Mouse (Mus musculus): ENCODE data around the gene Tmem53. TPM values are rescaled to one million over a fixed set of nuclear protein-coding genes. Genes with fewer than 3 reads are reported as not detected.

Tmem53 gene
- polyA plus RNA-seq, 1 experiment from 2014 or later: 6.7 TPM

- WGBS (ENCODE audit: insufficient replicate concordance): 74% methylated on average over 25 of the region's 25 CpGs
- no peak overlapping the region for H3K9ac ChIP-seq
Observed at GRCm38 (mm10) chr4:117267831-117268437, 16.2 kb downstream of the Tmem53 start.

GRCm38 (mm10) chr4:117270278-117270677 lies 18.5 kb downstream of the Tmem53 start:
- ATAC-seq (ENCODE audit: insufficient read depth): no peak
- no peak overlapping the region for H3K27ac ChIP-seq (replicated peaks)
- no peak overlapping the region for H3K4me3 ChIP-seq (replicated peaks)
- no peak overlapping the region for H3K9ac ChIP-seq
- H3K27me3 ChIP-seq: no peaks in the 10 kb centered on the region
- H3K9me3 ChIP-seq (replicated peaks): no peaks in the 10 kb centered on the region
- peaks cover 41% of the 10 kb centered on the region for H3K36me3 ChIP-seq (replicated peaks)
- 15% methylated on average over 6 of the region's 6 CpGs for WGBS (ENCODE audit: insufficient replicate concordance)
- H3K4me1 ChIP-seq (replicated peaks): no peaks in the 10 kb centered on the region
- H3K4me2 ChIP-seq: no peak overlapping the region

More at GRCm38 (mm10) chr4:117267831-117268437, 16.2 kb downstream of the Tmem53 start:
- no peak overlapping the region for H3K27ac ChIP-seq (replicated peaks)
- no peaks in the 10 kb centered on the region for H3K9me3 ChIP-seq (replicated peaks)
- no peak for ATAC-seq (ENCODE audit: insufficient read depth)
- H3K36me3 ChIP-seq (replicated peaks): peaks cover 18% of the 10 kb centered on the region
- no peaks in the 10 kb centered on the region for H3K27me3 ChIP-seq
- H3K4me3 ChIP-seq (replicated peaks): no peak overlapping the region
- H3K4me2 ChIP-seq: no peak overlapping the region
- H3K4me1 ChIP-seq (replicated peaks): no peaks in the 10 kb centered on the region

GRCm38 (mm10) chr4:117272459-117272858 lies 20.7 kb downstream of the Tmem53 start:
- no peak overlapping the region for H3K4me2 ChIP-seq
- H3K36me3 ChIP-seq (replicated peaks): peaks cover 63% of the 10 kb centered on the region
- ATAC-seq (ENCODE audit: insufficient read depth): no peak
- no peaks in the 10 kb centered on the region for H3K9me3 ChIP-seq (replicated peaks)
- 68% methylated on average over 12 of the region's 12 CpGs for WGBS (ENCODE audit: insufficient replicate concordance)
- H3K9ac ChIP-seq: no peak overlapping the region
- H3K4me3 ChIP-seq (replicated peaks): no peak overlapping the region
- no peak overlapping the region for H3K27ac ChIP-seq (replicated peaks)
- H3K27me3 ChIP-seq: no peaks in the 10 kb centered on the region
- no peaks in the 10 kb centered on the region for H3K4me1 ChIP-seq (replicated peaks)

GRCm38 (mm10) chr4:117274720-117275119 lies 23.0 kb downstream of the Tmem53 start:
- H3K4me1 ChIP-seq (replicated peaks): 0 out of 2 replicates have a peak, but pooled peaks cover 3% of the 10 kb centered on the region
- WGBS (ENCODE audit: insufficient replicate concordance): 88% methylated on average over 4 of the region's 4 CpGs
- H3K4me3 ChIP-seq (replicated peaks): no peak overlapping the region
- H3K9ac ChIP-seq: no peak overlapping the region
- H3K9me3 ChIP-seq (replicated peaks): no peaks in the 10 kb centered on the region
- no peak overlapping the region for H3K4me2 ChIP-seq
- no peak overlapping the region for H3K27ac ChIP-seq (replicated peaks)
- H3K27me3 ChIP-seq: no peaks in the 10 kb centered on the region
- no peak for ATAC-seq (ENCODE audit: insufficient read depth)
- H3K36me3 ChIP-seq (replicated peaks): peaks cover 84% of the 10 kb centered on the region

GRCm38 (mm10) chr4:117276281-117276711 lies 24.5 kb downstream of the Tmem53 start:
- no peaks in the 10 kb centered on the region for H3K9me3 ChIP-seq (replicated peaks)
- no peak overlapping the region for H3K27ac ChIP-seq (replicated peaks)
- no peak overlapping the region for H3K4me3 ChIP-seq (replicated peaks)
- ATAC-seq (ENCODE audit: insufficient read depth): no peak
- 0 out of 2 replicates have a peak, but pooled peaks cover 3% of the 10 kb centered on the region for H3K4me1 ChIP-seq (replicated peaks)
- WGBS (ENCODE audit: insufficient replicate concordance): 86% methylated on average over 17 of the region's 17 CpGs
- H3K4me2 ChIP-seq: no peak overlapping the region
- H3K36me3 ChIP-seq (replicated peaks): peaks cover 92% of the 10 kb centered on the region
- no peaks in the 10 kb centered on the region for H3K27me3 ChIP-seq
- H3K9ac ChIP-seq: no peak overlapping the region

- H3K27me3 ChIP-seq: no peaks in the 10 kb centered on the region
- H3K9ac ChIP-seq: no peak overlapping the region
- H3K36me3 ChIP-seq (replicated peaks): peaks cover 92% of the 10 kb centered on the region
- no peak overlapping the region for H3K4me3 ChIP-seq (replicated peaks)
- WGBS (ENCODE audit: insufficient replicate concordance): 87% methylated on average over 13 of the region's 13 CpGs
- H3K4me2 ChIP-seq: no peak overlapping the region
- ATAC-seq (ENCODE audit: insufficient read depth): no peak
- H3K27ac ChIP-seq (replicated peaks): no peak overlapping the region
- 0 out of 2 replicates have a peak, but pooled peaks cover 3% of the 10 kb centered on the region for H3K4me1 ChIP-seq (replicated peaks)
- H3K9me3 ChIP-seq (replicated peaks): no peaks in the 10 kb centered on the region
Observed at GRCm38 (mm10) chr4:117277021-117277420, 25.3 kb downstream of the Tmem53 start.

GRCm38 (mm10) chr4:117277687-117278086 lies 25.9 kb downstream of the Tmem53 start:
- Histone ChIP-seq H3K9me3 (replicated peaks) (no peaks in the 10 kb centered on the region), H3K9ac (no peak overlapping the region), H3K4me1 (replicated peaks) (0 out of 2 replicates have a peak, but pooled peaks cover 3% of the 10 kb centered on the region), H3K4me2 (no peak overlapping the region), H3K36me3 (replicated peaks) (peaks cover 92% of the 10 kb centered on the region), H3K4me3 (replicated peaks) (no peak overlapping the region), H3K27ac (replicated peaks) (no peak overlapping the region), H3K27me3 (no peaks in the 10 kb centered on the region)
- ATAC-seq (ENCODE audit: insufficient read depth): no peak
- WGBS (ENCODE audit: insufficient replicate concordance): 84% methylated on average over 7 of the region's 7 CpGs

- Histone ChIP-seq H3K4me3 (replicated peaks) (no peak overlapping the region), H3K4me1 (replicated peaks) (peaks cover 6% of the 10 kb centered on the region), H3K27me3 (no peaks in the 10 kb centered on the region), H3K27ac (replicated peaks) (no peak overlapping the region), H3K4me2 (no peak overlapping the region), H3K9ac (no peak overlapping the region), H3K9me3 (replicated peaks) (no peaks in the 10 kb centered on the region), H3K36me3 (replicated peaks) (peaks cover 92% of the 10 kb centered on the region)
- 82% methylated on average over 10 of the region's 10 CpGs for whole genome bisulfite sequencing (ENCODE audit: insufficient replicate concordance)
- ATAC-seq (ENCODE audit: insufficient read depth): no peak
Observed at GRCm38 (mm10) chr4:117278381-117279252, 26.9 kb downstream of the Tmem53 start.

GRCm38 (mm10) chr4:117279253-117279642 lies 27.5 kb downstream of the Tmem53 start:
- Histone ChIP-seq H3K4me1 (replicated peaks) (peaks cover 9% of the 10 kb centered on the region), H3K4me2 (no peak overlapping the region), H3K36me3 (replicated peaks) (peaks cover 92% of the 10 kb centered on the region), H3K27ac (replicated peaks) (no peak overlapping the region), H3K9ac (no peak overlapping the region), H3K9me3 (replicated peaks) (no peaks in the 10 kb centered on the region), H3K4me3 (replicated peaks) (no peak overlapping the region), H3K27me3 (no peaks in the 10 kb centered on the region)
- ATAC-seq (ENCODE audit: insufficient read depth): no peak
- WGBS (ENCODE audit: insufficient replicate concordance): 68% methylated on average over 2 of the region's 2 CpGs

- no peak for ATAC-seq (ENCODE audit: insufficient read depth)
- H3K4me3 ChIP-seq (replicated peaks): no peak overlapping the region
- H3K36me3 ChIP-seq (replicated peaks): peaks cover 92% of the 10 kb centered on the region
- no peak overlapping the region for H3K9ac ChIP-seq
- H3K4me2 ChIP-seq: no peak overlapping the region
- H3K9me3 ChIP-seq (replicated peaks): no peaks in the 10 kb centered on the region
- no peak overlapping the region for H3K27ac ChIP-seq (replicated peaks)
- H3K4me1 ChIP-seq (replicated peaks): peaks cover 9% of the 10 kb centered on the region
- H3K27me3 ChIP-seq: no peaks in the 10 kb centered on the region
- 81% methylated on average over 8 of the region's 8 CpGs for WGBS (ENCODE audit: insufficient replicate concordance)
Observed at GRCm38 (mm10) chr4:117280397-117280930, 28.7 kb downstream of the Tmem53 start.
